Mouse (Mus musculus): Measurements from ENCODE around the gene Tesc.
A peak's percentile ranks its signal among the peaks of the same experiment; 100 is the strongest.

Tesc gene

GRCm38 (mm10) chr5:118044907-118045306 lies 17.4 kb downstream of the Tesc start:
- no peak for DNase-seq (ENCODE audit: low spot score)

- DNase-seq (ENCODE audit: low spot score), result no peak
Observed at GRCm38 (mm10) chr5:118045385-118045784, 17.8 kb downstream of the Tesc start.

- DNase-seq (ENCODE audit: low spot score), result no peak
Observed at GRCm38 (mm10) chr5:118047091-118047757, 19.7 kb downstream of the Tesc start.

DNA sequence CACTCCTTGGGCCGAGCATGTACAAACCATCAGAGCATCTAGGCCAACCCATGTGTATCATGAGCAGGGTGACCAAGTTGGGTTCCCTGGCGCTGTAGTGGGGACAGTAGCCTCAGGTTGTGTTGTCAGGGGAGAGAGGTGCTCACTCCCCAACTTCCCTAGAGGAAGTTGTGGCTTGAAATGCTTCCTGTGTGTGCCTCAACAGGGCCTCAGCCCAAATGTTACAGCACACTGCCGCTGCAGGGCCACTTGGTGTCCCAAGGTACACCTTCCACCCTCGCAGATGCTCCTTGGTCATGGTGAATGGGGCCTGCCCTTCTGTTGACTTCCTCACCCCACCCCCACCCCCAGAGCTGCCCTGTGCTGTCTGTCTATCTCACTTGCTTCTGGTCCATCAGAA lies 20.9 kb downstream of the Tesc start:
- no peak for DNase-seq (ENCODE audit: low spot score)

DNA sequence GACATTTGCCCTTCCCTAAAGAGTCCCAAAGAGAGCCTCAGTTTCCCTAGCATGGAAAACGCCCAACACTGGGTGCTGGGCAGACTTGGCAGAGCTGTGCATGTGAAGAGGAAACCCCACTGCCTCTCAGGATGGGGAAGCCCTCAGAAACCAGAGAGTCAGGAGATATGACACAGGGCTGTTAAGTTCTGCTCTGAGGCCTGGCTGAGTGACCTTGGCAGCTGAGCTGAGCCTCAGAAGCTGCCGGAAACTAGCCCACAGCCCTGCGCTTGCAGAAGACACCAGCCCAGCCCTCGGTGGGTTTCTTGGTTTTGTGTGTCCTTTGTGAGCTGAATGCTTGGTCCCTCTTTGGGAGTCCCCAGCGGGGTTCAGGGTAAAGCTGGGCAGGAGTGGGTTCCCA lies 21.4 kb downstream of the Tesc start:
- DNase-seq (ENCODE audit: low spot score), result no peak

DNA sequence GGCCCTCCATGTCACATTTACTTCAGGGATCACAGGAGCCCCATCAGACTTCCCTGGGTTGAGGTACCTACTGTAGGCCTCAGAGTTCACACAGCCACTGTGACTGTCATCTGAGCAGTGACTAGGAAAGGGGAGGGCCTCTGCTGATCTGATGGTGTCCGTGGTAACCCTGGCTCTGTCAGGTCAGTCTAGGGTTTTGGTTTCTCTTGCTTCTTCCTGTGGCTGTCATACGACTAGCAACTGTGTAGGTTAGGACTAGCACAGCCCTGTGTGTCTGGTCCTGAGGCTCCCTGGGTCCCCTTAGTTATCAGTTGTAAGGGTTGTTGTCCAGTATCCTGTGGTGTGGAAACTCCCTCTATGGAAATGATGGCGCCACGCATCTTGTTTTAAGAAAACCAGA lies 23.2 kb downstream of the Tesc start:
- no peak for DNase-seq (ENCODE audit: low spot score)

- DNase-seq (ENCODE audit: low spot score), result no peak
Observed at GRCm38 (mm10) chr5:118051981-118052662, 24.6 kb downstream of the Tesc start.

- DNase-seq (ENCODE audit: low spot score), result no peak
Observed at GRCm38 (mm10) chr5:118053205-118053604, 25.7 kb downstream of the Tesc start.

DNA sequence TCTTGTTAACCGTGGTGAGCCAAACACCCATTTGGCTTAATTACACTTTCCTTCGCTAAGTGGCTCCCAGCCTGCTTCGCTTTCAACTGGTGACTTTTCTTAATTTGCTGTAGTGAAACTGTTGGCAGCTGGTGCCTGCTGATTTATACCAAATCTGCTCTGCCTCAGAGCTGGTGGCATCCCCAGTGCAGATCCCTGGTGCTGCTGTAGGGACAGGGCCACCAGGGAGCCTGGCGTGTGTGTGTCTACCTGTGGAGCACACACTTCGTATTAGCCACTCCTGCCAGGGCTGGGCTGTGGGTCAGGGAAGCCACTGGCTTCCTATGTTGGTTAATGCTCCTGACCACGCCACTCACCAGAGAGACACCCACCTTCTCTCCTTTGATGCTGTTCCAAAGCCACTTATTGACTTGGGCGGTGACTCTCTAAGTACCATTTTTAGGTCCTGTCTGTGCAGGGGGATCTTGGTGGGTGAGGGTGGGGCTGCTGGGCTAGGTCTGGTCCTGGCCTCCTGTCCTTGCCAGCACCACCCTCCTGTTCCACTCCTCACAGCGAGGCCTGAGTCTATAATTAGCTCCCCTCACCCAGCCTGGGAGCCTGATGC lies 30.1 kb downstream of the Tesc start:
- DNase-seq (ENCODE audit: low spot score), result no peak

- DNase-seq (ENCODE audit: low spot score), result no peak
Observed at GRCm38 (mm10) chr5:118058858-118059257, 31.3 kb downstream of the Tesc start.

GRCm38 (mm10) chr5:118059646-118060045 lies 32.1 kb downstream of the Tesc start:
- no peak for DNase-seq (ENCODE audit: low spot score)

GRCm38 (mm10) chr5:118061391-118061790 lies 33.8 kb downstream of the Tesc start:
- DNase-seq (ENCODE audit: low spot score), result no peak

DNA sequence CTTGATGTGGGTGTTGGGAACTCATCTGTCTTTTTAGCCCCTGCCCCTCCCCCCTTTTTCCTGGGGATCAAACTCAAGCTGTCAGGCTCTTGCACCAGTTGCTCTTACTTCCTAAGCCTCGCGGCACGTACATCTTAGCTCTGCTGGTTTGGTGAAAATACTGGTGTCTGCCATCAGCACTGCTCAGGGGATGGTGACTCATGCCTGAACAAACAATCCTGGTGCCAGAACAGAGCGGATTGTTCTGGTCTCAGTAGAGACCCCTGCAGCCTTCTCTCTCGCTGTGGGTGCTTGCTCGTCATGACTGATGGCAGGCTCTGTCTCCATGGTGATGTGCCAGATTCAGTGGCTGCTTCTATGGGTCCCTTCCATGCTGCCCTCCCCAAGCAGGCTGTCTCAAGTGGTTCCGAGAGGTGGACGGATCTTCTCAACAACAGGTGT lies 35.7 kb downstream of the Tesc start:
- no peak for DNase-seq (ENCODE audit: low spot score)

DNA sequence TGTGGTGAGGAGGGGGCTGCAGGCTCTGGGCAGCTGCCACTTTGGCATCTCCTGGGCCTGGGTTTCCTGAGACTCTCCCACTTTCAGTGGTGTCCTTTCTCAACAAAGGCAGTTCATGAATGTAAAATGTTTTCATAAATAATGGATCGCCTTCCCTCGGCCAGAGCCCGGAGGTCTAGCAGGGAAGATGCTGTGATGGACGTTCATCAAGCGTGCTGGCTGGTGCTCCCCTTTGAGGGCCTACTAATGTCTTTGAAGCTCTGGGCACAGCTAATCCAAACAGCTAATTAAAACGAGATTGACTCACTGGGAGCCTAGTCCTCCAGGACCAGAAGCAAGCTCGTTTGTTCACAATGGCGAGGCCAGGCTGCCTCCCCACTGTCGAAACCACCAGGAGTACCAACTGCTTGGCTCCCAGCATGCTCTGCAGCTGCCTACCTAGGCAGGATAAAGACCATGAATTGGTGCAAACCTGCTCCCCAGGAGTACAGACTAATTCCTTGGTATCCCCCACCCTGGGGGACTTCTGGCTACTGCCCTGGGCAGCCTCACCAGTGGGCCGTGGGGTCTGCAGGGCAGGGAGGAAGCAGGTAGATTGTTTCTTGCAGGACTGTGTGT lies 36.9 kb downstream of the Tesc start:
- DNase-seq (ENCODE audit: low spot score), result no peak

GRCm38 (mm10) chr5:118065516-118066255 lies 38.1 kb downstream of the Tesc start:
- peak; percentile 42 for DNase-seq (ENCODE audit: low spot score)

- peak; percentile 48 for DNase-seq (ENCODE audit: low spot score)
Observed at GRCm38 (mm10) chr5:118066828-118067227, 39.3 kb downstream of the Tesc start.

DNA sequence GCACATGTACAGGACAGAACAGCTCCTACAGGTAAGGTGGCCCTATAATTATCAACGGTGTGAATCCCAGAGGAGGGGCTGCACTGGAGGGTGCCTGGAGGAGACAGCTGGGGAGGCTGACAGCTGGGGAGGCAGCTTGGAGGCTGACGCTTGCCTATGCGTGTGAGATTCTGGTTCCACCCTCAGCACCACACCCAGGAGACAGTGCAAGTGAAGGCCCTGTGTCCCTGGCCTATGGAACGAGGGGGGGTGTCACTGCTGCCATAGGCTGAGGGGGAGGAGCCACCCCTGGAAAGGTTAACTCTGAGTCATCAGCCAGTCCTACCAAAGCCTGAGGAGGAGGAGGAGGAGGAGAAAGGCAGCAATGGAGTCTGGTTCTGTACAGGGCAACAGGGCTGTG lies 40.0 kb downstream of the Tesc start:
- DNase-seq (ENCODE audit: low spot score), result no peak

DNA sequence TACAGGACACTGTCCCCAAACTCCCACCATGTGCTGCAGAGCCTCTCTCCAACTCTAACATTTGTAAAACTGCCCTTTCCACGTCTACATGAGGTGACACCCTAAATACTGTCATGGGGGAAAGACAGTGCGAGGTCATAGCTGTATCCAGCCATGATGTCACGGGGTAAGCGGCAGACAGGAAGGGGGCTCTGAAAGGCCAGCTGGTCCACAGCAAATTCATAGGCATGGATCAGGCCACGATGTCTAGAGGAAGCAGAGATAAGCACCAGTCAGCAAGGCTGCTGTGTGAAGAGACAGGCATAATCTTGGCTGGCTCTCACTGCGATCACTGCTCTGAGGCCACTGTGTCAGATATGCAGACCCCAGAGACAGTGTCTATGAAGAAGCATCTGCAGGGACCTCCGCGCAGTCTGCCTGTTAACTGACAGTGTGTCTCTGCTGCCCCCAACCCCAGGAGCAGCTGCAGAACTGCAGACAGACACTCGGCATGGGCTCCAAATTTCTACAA lies 40.5 kb downstream of the Tesc start:
- no peak for DNase-seq (ENCODE audit: low spot score)

GRCm38 (mm10) chr5:118069315-118069714 lies 41.8 kb downstream of the Tesc start:
- no peak for DNase-seq (ENCODE audit: low spot score)

GRCm38 (mm10) chr5:118071766-118072165 lies 44.2 kb downstream of the Tesc start:
- no peak for DNase-seq (ENCODE audit: low spot score)

DNA sequence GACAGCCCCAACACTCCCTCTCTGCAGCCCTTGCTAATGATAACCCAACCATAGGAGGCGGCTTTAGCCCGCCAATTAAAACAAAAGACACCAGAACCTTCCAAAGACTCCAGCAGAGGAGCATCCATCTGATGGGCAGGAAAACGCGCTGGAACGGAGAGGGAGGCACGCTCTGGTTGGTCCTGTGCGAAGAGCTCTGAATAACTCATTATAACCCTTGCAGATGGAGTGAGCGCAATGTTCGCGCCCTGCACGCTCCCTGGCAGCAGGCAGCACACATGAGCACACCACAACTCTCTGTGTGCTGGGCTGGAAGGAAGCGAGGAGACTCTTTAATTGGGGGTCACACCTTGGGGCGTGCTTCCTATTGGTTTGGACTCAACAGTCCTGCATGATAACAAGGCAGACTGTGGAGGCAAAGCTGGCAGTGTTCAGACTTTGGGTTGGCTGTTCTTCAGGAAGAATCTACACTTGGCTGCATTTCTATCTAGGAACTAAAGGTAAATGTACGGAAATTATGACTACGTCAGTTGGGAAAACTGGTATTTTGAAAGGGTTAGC lies 45.8 kb downstream of the Tesc start:
- no peak for DNase-seq (ENCODE audit: low spot score)

All from testis, postnatal 14 days (tissue).